Mouse (Mus musculus) mature B cell (primary cell): ENCODE results near the gene Mxd1.

Experiments used
- in situ Hi-C: fragments of 300-500 bp; cut with MboI; formaldehyde crosslinking; loops from 2 replicates; pipeline ENCODE4 v1.14.3; 2019

Gene Mxd1

GRCm38 (mm10) chr6:86654270-86654916, 14.6 kb downstream of the Mxd1 start:
- in situ Hi-C loops: no loop called here

GRCm38 (mm10) chr6:86653026-86653425, 15.9 kb downstream of the Mxd1 start:
- in situ Hi-C loops: no loop called here

GRCm38 (mm10) chr6:86646143-86646542, 22.8 kb downstream of the Mxd1 start:
- in situ Hi-C loops: no loop called here

- in situ Hi-C loops: no loop called here
Measured at GRCm38 (mm10) chr6:86645551-86645950, 23.4 kb downstream of the Mxd1 start.

- in situ Hi-C loops: no loop called here
Measured at GRCm38 (mm10) chr6:86644775-86645400, 24.1 kb downstream of the Mxd1 start.

GRCm38 (mm10) chr6:86641716-86642115, 27.2 kb downstream of the Mxd1 start:
- in situ Hi-C loops: no loop called here

GRCm38 (mm10) chr6:86640776-86641175, 28.2 kb downstream of the Mxd1 start:
- in situ Hi-C loops: no loop called here

GRCm38 (mm10) chr6:86640161-86640560, 28.8 kb downstream of the Mxd1 start:
- in situ Hi-C loops: no loop called here

- in situ Hi-C loops: no loop called here
Measured at GRCm38 (mm10) chr6:86639180-86640160, 29.5 kb downstream of the Mxd1 start.

GRCm38 (mm10) chr6:86638434-86638833, 30.5 kb downstream of the Mxd1 start:
- in situ Hi-C loops: no loop called here

GRCm38 (mm10) chr6:86637860-86638259, 31.1 kb downstream of the Mxd1 start:
- in situ Hi-C loops: no loop called here

- in situ Hi-C loops: no loop called here
Measured at GRCm38 (mm10) chr6:86637171-86637835, 31.7 kb downstream of the Mxd1 start.

GRCm38 (mm10) chr6:86636495-86636894, 32.5 kb downstream of the Mxd1 start:
- in situ Hi-C loops: no loop called here

- in situ Hi-C loops: no loop called here
Measured at GRCm38 (mm10) chr6:86630141-86630540, 38.8 kb downstream of the Mxd1 start.

- in situ Hi-C loops: no loop called here
Measured at GRCm38 (mm10) chr6:86627946-86628345, 41.0 kb downstream of the Mxd1 start, which contains the start of gene Asprv1. Gene Asprv1, plus strand, starts transcription at chr6:86628164.

GRCm38 (mm10) chr6:86624074-86625030, 44.6 kb downstream of the Mxd1 start:
- in situ Hi-C loops: no loop called here

GRCm38 (mm10) chr6:86623201-86623600, 45.8 kb downstream of the Mxd1 start:
- in situ Hi-C loops: no loop called here

GRCm38 (mm10) chr6:86615301-86615700, 53.7 kb downstream of the Mxd1 start:
- in situ Hi-C loops: no loop called here

GRCm38 (mm10) chr6:86610714-86611113, 58.2 kb downstream of the Mxd1 start:
- in situ Hi-C loops: no loop called here

GRCm38 (mm10) chr6:86609235-86609634, 59.7 kb downstream of the Mxd1 start:
- in situ Hi-C loops: no loop called here

GRCm38 (mm10) chr6:86607471-86607870, 61.5 kb downstream of the Mxd1 start:
- in situ Hi-C loops: no loop called here
